Mouse (Mus musculus) urinary bladder, postnatal 14 days (tissue): Measurements from ENCODE around the gene Xrcc2.
"Not testable (repeated sequence)": the region's sequence is repeated elsewhere in the genome, so short reads cannot be mapped to it uniquely, and the experiment has no call there.

ENCODE experiments used
- DNase-seq: peaks from one replicate; pipeline ENCODE4 v3.0.0; 2021; ENCODE audit warnings: low spot score

Xrcc2 gene

GRCm38 (mm10) chr5:25705567-25706349 lies at the start of gene Xrcc2:
Gene Xrcc2, minus strand, starts transcription at chr5:25705825.
- DNase-seq = peak; percentile 95

- peak; percentile 28 for DNase-seq
Observed at GRCm38 (mm10) chr5:25754236-25754766, 48.7 kb upstream of the Xrcc2 start.

GRCm38 (mm10) chr5:25753556-25754235 lies 48.1 kb upstream of the Xrcc2 start:
- DNase-seq = no peak

GRCm38 (mm10) chr5:25752862-25753261 lies 47.2 kb upstream of the Xrcc2 start:
- peak; percentile 23 for DNase-seq

- DNase-seq = no peak
Observed at GRCm38 (mm10) chr5:25751552-25751951, 45.9 kb upstream of the Xrcc2 start.

- DNase-seq = no peak
Observed at GRCm38 (mm10) chr5:25748613-25749012, 43.0 kb upstream of the Xrcc2 start.

GRCm38 (mm10) chr5:25747904-25748303 lies 42.3 kb upstream of the Xrcc2 start:
- DNase-seq = no peak

- DNase-seq = not testable (repeated sequence)
Observed at GRCm38 (mm10) chr5:25738902-25739301, 33.3 kb upstream of the Xrcc2 start.

- no peak for DNase-seq
Observed at GRCm38 (mm10) chr5:25738448-25738847, 32.8 kb upstream of the Xrcc2 start.

- DNase-seq = no peak
Observed at GRCm38 (mm10) chr5:25735861-25736260, 30.2 kb upstream of the Xrcc2 start.

GRCm38 (mm10) chr5:25734318-25734717 lies 28.7 kb upstream of the Xrcc2 start:
- DNase-seq = peak; percentile 44

GRCm38 (mm10) chr5:25724134-25724675 lies 18.6 kb upstream of the Xrcc2 start:
- DNase-seq = no peak

- DNase-seq = no peak
Observed at GRCm38 (mm10) chr5:25723016-25723415, 17.4 kb upstream of the Xrcc2 start.

GRCm38 (mm10) chr5:25719390-25719789 lies 13.8 kb upstream of the Xrcc2 start:
- no peak for DNase-seq

- not testable (repeated sequence) for DNase-seq
Observed at GRCm38 (mm10) chr5:25713001-25713706, 7.5 kb upstream of the Xrcc2 start.

- no peak for DNase-seq
Observed at GRCm38 (mm10) chr5:25704702-25705566, 691 bp downstream of the Xrcc2 start.

- no peak for DNase-seq
Observed at GRCm38 (mm10) chr5:25697941-25698340, 7.7 kb downstream of the Xrcc2 start.

GRCm38 (mm10) chr5:25696256-25696655 lies 9.4 kb downstream of the Xrcc2 start:
- DNase-seq = no peak

GRCm38 (mm10) chr5:25695786-25696185 lies 9.8 kb downstream of the Xrcc2 start:
- DNase-seq = no peak

- no peak for DNase-seq
Observed at GRCm38 (mm10) chr5:25671696-25672520, 33.7 kb downstream of the Xrcc2 start.
